Mouse (Mus musculus): ENCODE measurements around the gene Myo5c.

- no peak for TF ChIP-seq POLR2A (IDR thresholded peaks at IDR 0.05; ENCODE audit: extremely low read depth, insufficient read depth, low read length)
- TF ChIP-seq CTCF (IDR thresholded peaks at IDR 0.05; ENCODE audit: extremely low read depth, insufficient read depth, low read length): no peak
Measured at GRCm38 (mm10) chr9:75238179-75238578, 6.4 kb downstream of the Myo5c start.

Measured in cortical plate, adult 2 months (tissue).